Mouse (Mus musculus) kidney, adult 2 months (tissue): ENCODE measurements at regions not wholly inside any gene's neighbourhood (a gene's known extent, or its start where the extent isn't known, plus 50 kb on each side); places are given as distances from the start of the nearest gene placed in this dataset.

Experiments used
- DNase-seq: peaks from one replicate; pipeline ENCODE4 v3.0.0; 2021
- H3K27ac ChIP-seq: fragments of 200-500 bp; 2 replicates; pipeline ENCODE4 v1.5.1; 2012; ENCODE audit warnings: low read depth, low read length, control low read depth, inconsistent platforms; ENCODE audit not compliant: insufficient read depth
- H3K27me3 ChIP-seq: fragments of 200-500 bp; replicated peaks from 2 replicates; pipeline ENCODE4 v1.6.1; 2012; ENCODE audit warnings: mild to moderate bottlenecking, moderate library complexity, low read length, inconsistent platforms; ENCODE audit not compliant: control insufficient read depth, insufficient read depth
- H3K36me3 ChIP-seq: fragments of 200-500 bp; 2 replicates; pipeline ENCODE4 v1.6.1; 2012; ENCODE audit warnings: mild to moderate bottlenecking, moderate library complexity, low read length, inconsistent platforms; ENCODE audit not compliant: control insufficient read depth, insufficient read depth
- H3K4me1 ChIP-seq: fragments of 200-500 bp; 2 replicates; pipeline ENCODE4 v1.6.1; 2011; ENCODE audit warnings: low read length; ENCODE audit not compliant: control insufficient read depth, insufficient read depth
- H3K4me3 ChIP-seq: fragments of 200-500 bp; 2 replicates; pipeline ENCODE4 v1.5.1; 2011; ENCODE audit warnings: mild to moderate bottlenecking, low read depth, low read length, control low read depth; ENCODE audit not compliant: insufficient read depth
- CTCF ChIP-seq: fragments of 200-500 bp; conservative IDR thresholded peaks from 2 replicates; pipeline ENCODE4 v1.5.1; 2011; ENCODE audit warnings: low read depth, mild to moderate bottlenecking, control low read depth, low read length, moderate library complexity, mixed read lengths; ENCODE audit not compliant: insufficient read depth, insufficient read length
- POLR2A ChIP-seq: fragments of 200-500 bp; IDR thresholded peaks from one replicate; pipeline ENCODE4 v1.6.1; 2011; ENCODE audit warnings: low read depth, low read length, control low read depth
- WGBS: fragments of 180-500 bp; shearing (Covaris S2); methylation state at CpG from one replicate; pipeline ENCODE4 v1.1.7; 2018; 5-methylcytosine and 5-hydroxymethylcytosine counted together

DNA sequence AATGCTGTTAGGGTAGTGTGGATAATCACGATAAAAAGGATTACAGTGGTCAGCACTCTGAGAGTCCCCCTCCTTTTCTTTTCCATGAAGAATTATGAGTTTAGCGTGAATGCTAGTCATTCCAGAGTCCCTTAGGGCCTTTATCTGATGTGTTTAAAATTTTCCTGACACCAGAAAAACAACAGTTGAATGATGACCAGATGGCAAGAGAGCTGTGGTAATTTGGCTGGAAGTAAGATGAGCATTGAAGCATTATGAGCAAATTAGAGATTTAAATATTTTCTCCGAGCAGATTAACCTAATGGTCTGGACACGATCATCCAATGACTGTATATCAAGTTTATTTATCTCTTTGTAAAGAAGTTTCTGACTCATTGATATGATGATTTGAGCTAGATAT is 417.1 kb upstream of the Igbp1b start:
- H3K4me1 ChIP-seq: no peaks in the 10 kb centered on the region
- no peak overlapping the region for H3K4me3 ChIP-seq
- H3K36me3 ChIP-seq: no peaks in the 10 kb centered on the region
- 65% methylated on average over 4 of the region's 4 CpGs for WGBS
- TF ChIP-seq CTCF (no peak), POLR2A (no peak)
- H3K27me3 ChIP-seq: no peaks in the 10 kb centered on the region
- H3K27ac ChIP-seq: no peak overlapping the region
- DNase-seq: no peak

DNA sequence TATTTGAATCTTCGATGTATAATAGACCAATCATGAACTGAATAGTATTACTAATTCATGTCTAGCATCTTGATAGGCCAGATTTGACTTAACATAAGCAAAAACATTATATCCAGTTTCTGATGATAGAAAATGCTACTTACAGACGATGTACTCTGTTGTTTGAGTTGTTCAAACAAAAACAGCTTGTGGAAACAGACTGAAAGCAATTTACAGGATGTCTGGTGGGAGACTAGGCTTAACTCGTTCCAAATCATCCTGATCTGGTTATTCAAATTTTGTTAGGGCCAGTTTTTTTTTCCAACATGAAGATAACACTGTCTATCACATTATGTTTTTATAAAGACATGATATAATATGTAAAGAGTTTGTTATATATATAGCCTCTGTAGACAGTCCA is 369.4 kb upstream of the Igbp1b start:
- TF ChIP-seq POLR2A (no peak), CTCF (no peak)
- no peak overlapping the region for H3K4me3 ChIP-seq
- no peaks in the 10 kb centered on the region for H3K36me3 ChIP-seq
- H3K4me1 ChIP-seq: no peaks in the 10 kb centered on the region
- H3K27ac ChIP-seq: no peak overlapping the region
- no peak for DNase-seq
- WGBS: 59% methylated on average over 3 of the region's 3 CpGs
- H3K27me3 ChIP-seq: no peaks in the 10 kb centered on the region

DNA sequence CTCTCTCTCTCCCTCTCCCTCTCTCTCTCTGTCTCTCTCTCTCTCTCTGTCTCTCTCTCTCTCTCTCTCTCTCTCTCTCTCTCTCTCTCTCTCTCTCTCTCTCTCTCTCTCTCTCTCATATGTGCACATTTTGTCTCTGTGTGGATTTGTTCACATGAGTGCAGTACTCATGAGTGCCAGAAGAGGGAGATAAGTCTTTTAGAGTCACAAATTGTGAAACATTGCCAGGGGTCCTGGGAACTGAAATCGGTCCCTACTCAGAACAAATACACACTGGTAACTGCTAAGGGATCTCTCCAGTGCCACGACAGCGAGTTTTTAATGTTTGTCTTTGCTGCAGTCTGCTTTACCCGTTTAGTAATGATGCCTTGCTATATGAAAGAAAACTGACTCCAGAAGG is 356.2 kb upstream of the Igbp1b start:
- no peak for DNase-seq
- TF ChIP-seq CTCF: no peak
- no peak for TF ChIP-seq POLR2A
- Histone ChIP-seq H3K4me3 (no peak overlapping the region), H3K27ac (no peak overlapping the region), H3K27me3 (no peaks in the 10 kb centered on the region), H3K4me1 (no peaks in the 10 kb centered on the region), H3K36me3 (no peaks in the 10 kb centered on the region)
- WGBS: 82% methylated on average over 4 of the region's 4 CpGs

DNA sequence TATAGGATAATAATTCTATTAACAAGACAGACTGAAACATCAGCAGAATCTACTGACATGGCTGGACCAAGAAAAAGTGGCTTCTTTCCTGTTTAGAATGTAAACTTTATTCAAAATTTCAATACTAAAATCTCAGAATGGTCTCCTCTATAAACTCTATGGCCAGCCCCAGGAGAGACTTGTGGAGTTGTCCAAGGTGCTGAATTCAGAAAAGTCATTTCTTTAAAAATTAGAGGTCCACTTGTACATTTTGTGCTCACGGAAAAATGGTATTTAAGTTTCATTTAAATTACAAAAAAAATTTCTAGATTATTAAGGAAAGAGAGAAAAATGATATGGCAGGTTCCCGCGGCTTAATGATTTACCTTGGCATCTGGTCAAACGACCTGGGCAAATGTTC is 352.2 kb upstream of the Igbp1b start:
- H3K4me3 ChIP-seq: no peak overlapping the region
- TF ChIP-seq POLR2A: no peak
- TF ChIP-seq CTCF: no peak
- WGBS: 72% methylated on average over 4 of the region's 4 CpGs
- H3K27me3 ChIP-seq: no peaks in the 10 kb centered on the region
- no peak overlapping the region for H3K27ac ChIP-seq
- H3K4me1 ChIP-seq: no peaks in the 10 kb centered on the region
- no peak for DNase-seq
- H3K36me3 ChIP-seq: no peaks in the 10 kb centered on the region
